In the genomic region with DNA sequence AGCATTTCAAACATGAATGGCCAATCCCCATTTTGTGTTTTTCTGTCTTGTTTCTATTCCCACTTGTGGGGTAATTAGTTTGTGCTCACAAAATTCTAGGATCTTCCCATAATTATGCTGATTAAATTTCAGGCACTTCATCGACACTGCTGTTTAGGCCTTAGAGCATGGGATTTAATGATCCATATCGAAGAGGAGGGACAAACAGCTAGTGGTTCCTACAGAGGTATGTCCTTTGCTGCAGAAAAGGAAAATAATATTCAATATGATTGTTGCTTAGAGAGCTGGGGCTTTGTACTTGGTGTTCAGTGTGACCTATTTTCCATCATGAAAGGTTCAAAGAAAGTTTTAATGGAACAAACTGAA, we compare ENCODE assay signal across 21 mouse cellular contexts.
DNase-seq lines count a peak whose midpoint lies in the region; ATAC-seq and TF ChIP-seq lines count a peak whose summit lies in the region.
"Had no signal": no experiment of that assay in that cellular context is flagged by ENCODE, and none has a peak within 500 bp of the region (broad histone marks: within the 10 kb centered on the region; RNA-seq: fewer than 3 reads in every experiment).

No protein-coding gene starts in this region.

- no peak overlapping the region for H3K4me3 ChIP-seq in forebrain, embryonic 13.5 days
- no peak overlapping the region for H3K4me3 ChIP-seq in forebrain, embryonic 10.5 days
- no peak overlapping the region for H3K4me3 ChIP-seq in hindbrain, embryonic 14.5 days (replicated peaks; ENCODE audit: low read length)
- no peak overlapping the region for H3K4me3 ChIP-seq in hindbrain, embryonic 11.5 days (ENCODE audit: low read depth, low read length)
- H3K4me3 ChIP-seq in hindbrain, postnatal 0 days (ENCODE audit: low read length), result no peak overlapping the region
- no peak overlapping the region for H3K4me3 ChIP-seq in hindbrain, embryonic 13.5 days
- H3K4me3 ChIP-seq: embryonic facial prominence, embryonic 10.5 days; embryonic facial prominence, embryonic 13.5 days; erythroblast, embryonic 14.5 days; heart, embryonic 12.5 days; heart, embryonic 15.5 days had no signal

- ATAC-seq in forebrain, embryonic 13.5 days, result peak; percentile 30; the same call in 1 of the 2 replicates
- ATAC-seq in hindbrain, embryonic 14.5 days (ENCODE audit: low FRiP score), result peak; percentile 43; the same call in 1 of the 2 replicates
- ATAC-seq in hindbrain, embryonic 11.5 days (ENCODE audit: low FRiP score), result no peak
- peak; percentile 32 for ATAC-seq in hindbrain, postnatal 0 days
- ATAC-seq in hindbrain, embryonic 13.5 days (ENCODE audit: low FRiP score), result no peak; the same call in 1 of the 2 replicates
- ATAC-seq: activated CD4-positive, CD25-positive, alpha-beta regulatory T cell, adult 4 months; intestine, postnatal 0 days had no signal

- no peaks in the 10 kb centered on the region for H3K27me3 ChIP-seq in forebrain, embryonic 13.5 days
- no peaks in the 10 kb centered on the region for H3K27me3 ChIP-seq in forebrain, embryonic 10.5 days (ENCODE audit: poor library complexity, severe bottlenecking)
- no peaks in the 10 kb centered on the region for H3K27me3 ChIP-seq in hindbrain, embryonic 14.5 days (ENCODE audit: control insufficient read depth, insufficient read depth, low read length)
- no peaks in the 10 kb centered on the region for H3K27me3 ChIP-seq in hindbrain, embryonic 11.5 days (ENCODE audit: control insufficient read depth, insufficient read depth, low read length)
- H3K27me3 ChIP-seq in hindbrain, postnatal 0 days (ENCODE audit: insufficient read depth, low read length), result no peaks in the 10 kb centered on the region
- H3K27me3 ChIP-seq in hindbrain, embryonic 13.5 days, result no peaks in the 10 kb centered on the region
- H3K27me3 ChIP-seq: embryonic facial prominence, embryonic 13.5 days; heart, embryonic 12.5 days; heart, embryonic 15.5 days had no signal

- H3K4me1 ChIP-seq in forebrain, embryonic 13.5 days, result no peaks in the 10 kb centered on the region
- H3K4me1 ChIP-seq in forebrain, embryonic 10.5 days, result no peaks in the 10 kb centered on the region
- H3K4me1 ChIP-seq in hindbrain, embryonic 14.5 days (replicated peaks; ENCODE audit: control insufficient read depth, insufficient read depth, low read length), result 0 out of 2 replicates have a peak, but pooled peaks cover 7% of the 10 kb centered on the region
- H3K4me1 ChIP-seq in hindbrain, embryonic 11.5 days (replicated peaks; ENCODE audit: control insufficient read depth, insufficient read depth, low read length), result no peaks in the 10 kb centered on the region
- H3K4me1 ChIP-seq in hindbrain, postnatal 0 days (ENCODE audit: insufficient read depth, low read length), result no peaks in the 10 kb centered on the region
- H3K4me1 ChIP-seq in hindbrain, embryonic 13.5 days (replicated peaks), result no peaks in the 10 kb centered on the region
- H3K4me1 ChIP-seq: embryonic facial prominence, embryonic 10.5 days; embryonic facial prominence, embryonic 13.5 days; heart, embryonic 12.5 days; heart, embryonic 15.5 days had no signal

- DNase-seq in forebrain, embryonic 10.5 days (ENCODE audit: extremely low spot score, low spot score), result no peak
- no peak for DNase-seq in hindbrain, embryonic 14.5 days (ENCODE audit: low spot score)
- no peak for DNase-seq in hindbrain, embryonic 11.5 days (ENCODE audit: low spot score)
- no peak for DNase-seq in hindbrain, postnatal 0 days (ENCODE audit: low spot score)
- DNase-seq: adrenal gland, adult 8-10 months; adrenal gland, postnatal 25 days; cerebellum, adult 11-12 months; cerebellum, adult 8-10 months; cerebellum, postnatal 36 days; embryo, embryonic 11 days; gastrocnemius, postnatal 25 days; kidney, adult 2 months had no signal

- TF ChIP-seq CTCF in hindbrain, postnatal 0 days (IDR thresholded peaks at IDR 0.05; ENCODE audit: low read depth), result no peak

- no peak overlapping the region for H3K27ac ChIP-seq in forebrain, embryonic 13.5 days
- H3K27ac ChIP-seq in forebrain, embryonic 10.5 days, result no peak overlapping the region
- H3K27ac ChIP-seq in hindbrain, embryonic 14.5 days, result no peak overlapping the region
- H3K27ac ChIP-seq in hindbrain, embryonic 11.5 days (ENCODE audit: low read depth, low read length), result no peak overlapping the region
- peak overlapping the region; percentile 7; the same call in 1 of the 2 replicates for H3K27ac ChIP-seq in hindbrain, postnatal 0 days
- H3K27ac ChIP-seq in hindbrain, embryonic 13.5 days, result no peak overlapping the region
- H3K27ac ChIP-seq: embryonic facial prominence, embryonic 10.5 days; embryonic facial prominence, embryonic 13.5 days; heart, embryonic 15.5 days had no signal

- no peaks in the 10 kb centered on the region for H3K9me3 ChIP-seq in forebrain, embryonic 13.5 days (replicated peaks)
- no peaks in the 10 kb centered on the region for H3K9me3 ChIP-seq in forebrain, embryonic 10.5 days
- H3K9me3 ChIP-seq in hindbrain, embryonic 14.5 days (ENCODE audit: control insufficient read depth, low read length), result no peaks in the 10 kb centered on the region
- no peaks in the 10 kb centered on the region for H3K9me3 ChIP-seq in hindbrain, embryonic 11.5 days (ENCODE audit: control insufficient read depth, low read length)
- no peaks in the 10 kb centered on the region for H3K9me3 ChIP-seq in hindbrain, postnatal 0 days (ENCODE audit: low read length)
- H3K9me3 ChIP-seq in hindbrain, embryonic 13.5 days, result no peaks in the 10 kb centered on the region
- H3K9me3 ChIP-seq: embryonic facial prominence, embryonic 10.5 days; embryonic facial prominence, embryonic 13.5 days; heart, embryonic 12.5 days; heart, embryonic 15.5 days had no signal

- H3K9ac ChIP-seq in forebrain, embryonic 13.5 days, result no peak overlapping the region
- no peak overlapping the region for H3K9ac ChIP-seq in hindbrain, embryonic 14.5 days
- H3K9ac ChIP-seq in hindbrain, embryonic 11.5 days (ENCODE audit: low read depth, low read length), result no peak overlapping the region
- H3K9ac ChIP-seq in hindbrain, postnatal 0 days (replicated peaks; ENCODE audit: low read length), result no peak overlapping the region
- no peak overlapping the region for H3K9ac ChIP-seq in hindbrain, embryonic 13.5 days
- H3K9ac ChIP-seq: embryonic facial prominence, embryonic 13.5 days; heart, embryonic 12.5 days; heart, embryonic 15.5 days had no signal

- H3K36me3 ChIP-seq in forebrain, embryonic 13.5 days (ENCODE audit: poor library complexity, severe bottlenecking), result no peaks in the 10 kb centered on the region
- no peaks in the 10 kb centered on the region for H3K36me3 ChIP-seq in forebrain, embryonic 10.5 days (replicated peaks)
- H3K36me3 ChIP-seq in hindbrain, embryonic 14.5 days (replicated peaks; ENCODE audit: control insufficient read depth, insufficient read depth), result no peaks in the 10 kb centered on the region
- no peaks in the 10 kb centered on the region for H3K36me3 ChIP-seq in hindbrain, embryonic 11.5 days (ENCODE audit: control insufficient read depth, insufficient read depth, low read length)
- H3K36me3 ChIP-seq in hindbrain, postnatal 0 days (ENCODE audit: insufficient read depth, low read length), result no peaks in the 10 kb centered on the region
- H3K36me3 ChIP-seq in hindbrain, embryonic 13.5 days, result no peaks in the 10 kb centered on the region
- H3K36me3 ChIP-seq: embryonic facial prominence, embryonic 10.5 days; embryonic facial prominence, embryonic 13.5 days; heart, embryonic 12.5 days; heart, embryonic 15.5 days had no signal

- no peak overlapping the region for H3K4me2 ChIP-seq in forebrain, embryonic 13.5 days
- H3K4me2 ChIP-seq in hindbrain, embryonic 14.5 days (replicated peaks), result no peak overlapping the region
- no peak overlapping the region for H3K4me2 ChIP-seq in hindbrain, embryonic 11.5 days (replicated peaks; ENCODE audit: low read depth, low read length)
- no peak overlapping the region for H3K4me2 ChIP-seq in hindbrain, postnatal 0 days (ENCODE audit: low read depth, low read length)
- no peak overlapping the region for H3K4me2 ChIP-seq in hindbrain, embryonic 13.5 days
- H3K4me2 ChIP-seq: embryonic facial prominence, embryonic 13.5 days; heart, embryonic 12.5 days; heart, embryonic 15.5 days had no signal

- WGBS in forebrain, embryonic 13.5 days, result 83% methylated on average over 2 of the region's 2 CpGs
- WGBS in forebrain, embryonic 10.5 days, result 89% methylated on average over 2 of the region's 2 CpGs
- 74% methylated on average over 2 of the region's 2 CpGs for WGBS in hindbrain, embryonic 14.5 days
- WGBS in hindbrain, embryonic 11.5 days, result 91% methylated on average over 2 of the region's 2 CpGs
- 64% methylated on average over 2 of the region's 2 CpGs for WGBS in hindbrain, postnatal 0 days
- WGBS in hindbrain, embryonic 13.5 days, result 78% methylated on average over 2 of the region's 2 CpGs

Comparison
In these comparisons a context has a peak if more than half of its experiments do, and no peak if none do; other contexts are left out.
1. ATAC-seq: peak in forebrain, embryonic 13.5 days (single experiment), hindbrain, embryonic 14.5 days (single experiment) and hindbrain, postnatal 0 days (single experiment); none in hindbrain, embryonic 11.5 days (single experiment) and hindbrain, embryonic 13.5 days (single experiment).